Mouse (Mus musculus) neural tube, embryonic 11.5 days (tissue): ENCODE results near the gene Eif4a2. TPM values are rescaled to one million over a fixed set of nuclear protein-coding genes. Genes with fewer than 3 reads are reported as not detected.

ENCODE experiments used
- ATAC-seq: fragments of 200-750 bp; cut with Nextera tagmentation; 2 replicates; pipeline ENCODE4 v1.8.0; 2017; ENCODE audit warnings: moderate number of reproducible peaks, mild to moderate bottlenecking, moderate TSS enrichment, moderate library complexity; ENCODE audit not compliant: insufficient read depth, low FRiP score, low TSS enrichment
- DNase-seq: peaks from one replicate; pipeline ENCODE4 v3.0.0-alpha.2; 2015; ENCODE audit warnings: low spot score
- H3K27ac ChIP-seq: fragments of 300-500 bp; sonication (generic); 2 replicates; pipeline ENCODE4 v1.5.1; 2014; ENCODE audit warnings: low read depth, mild to moderate bottlenecking, low read length
- H3K27me3 ChIP-seq: fragments of 300-500 bp; sonication (generic); 2 replicates; pipeline ENCODE4 v1.6.1; 2014; ENCODE audit warnings: mild to moderate bottlenecking, low read length, mixed read lengths; ENCODE audit not compliant: control insufficient read depth, insufficient read depth
- H3K36me3 ChIP-seq: fragments of 300-500 bp; sonication (generic); 2 replicates; pipeline ENCODE4 v1.6.1; 2014; ENCODE audit warnings: mild to moderate bottlenecking, low read length, moderate library complexity, mixed read lengths; ENCODE audit not compliant: control insufficient read depth, insufficient read depth
- H3K4me1 ChIP-seq: fragments of 300-500 bp; sonication (generic); 2 replicates; pipeline ENCODE4 v1.6.1; 2014; ENCODE audit warnings: low read length, mixed read lengths; ENCODE audit not compliant: control insufficient read depth, insufficient read depth
- H3K4me2 ChIP-seq: fragments of 300-500 bp; sonication (generic); 2 replicates; pipeline ENCODE4 v1.6.1; 2014; ENCODE audit warnings: low read depth, mild to moderate bottlenecking, moderate library complexity
- H3K4me3 ChIP-seq: fragments of 300-500 bp; sonication (generic); 2 replicates; pipeline ENCODE4 v1.5.1; 2014; ENCODE audit warnings: low read depth, low read length
- H3K9ac ChIP-seq: fragments of 300-500 bp; sonication (generic); 2 replicates; pipeline ENCODE4 v1.6.1; 2014; ENCODE audit warnings: mild to moderate bottlenecking, low read length
- H3K9me3 ChIP-seq: fragments of 300-500 bp; sonication (generic); 2 replicates; pipeline ENCODE4 v1.6.1; 2016; ENCODE audit warnings: low read length; ENCODE audit not compliant: control insufficient read depth
- WGBS: fragments of 180-500 bp; shearing (Covaris S2); extraction: QIAGEN DNeasy Blood & Tissue Kit; methylation state at CpG from one replicate; pipeline ENCODE4 v1.1.7; 2014; 5-methylcytosine and 5-hydroxymethylcytosine counted together
- microRNA-seq: library from miRNA; unstranded; fragments of <30 nt; microRNA quantifications from one replicate; pipeline ENCODE4, GENCODE M21; 2016
- polyA plus RNA-seq: library from polyadenylated mRNA; unstranded; fragments of >200 nt; fragmentation: Nextera tagmentation; extraction: Ambion mirVana; gene quantifications from 2 replicates; pipeline ENCODE4 v1.2.1, GENCODE M21; 2014

Eif4a2 gene
- polyA plus RNA-seq, 1 experiment from 2014 or later, result 217 TPM

DNA sequence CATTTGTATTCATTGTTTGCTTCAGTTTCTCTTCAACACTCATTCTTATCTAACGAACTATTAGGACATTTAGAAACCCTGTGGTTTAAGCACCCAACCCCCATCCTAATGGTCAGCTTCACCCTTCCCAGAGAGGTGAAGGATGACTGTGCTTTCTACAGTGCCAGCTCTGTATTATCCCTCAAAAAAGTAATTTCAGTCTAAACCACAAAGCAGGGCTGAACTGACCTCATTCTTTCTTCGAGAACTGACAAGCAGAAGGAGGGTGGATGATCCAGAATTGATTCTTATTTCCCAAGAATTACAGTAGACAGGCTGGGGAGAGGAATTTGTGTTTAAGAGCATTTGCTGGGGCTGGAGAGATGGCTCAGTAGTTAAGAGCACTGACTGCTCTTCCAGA, 52.5 kb downstream of the Eif4a2 start:
- H3K4me3 ChIP-seq, result no peak overlapping the region
- H3K9me3 ChIP-seq, result no peaks in the 10 kb centered on the region
- no peaks in the 10 kb centered on the region for H3K36me3 ChIP-seq
- no peak overlapping the region for H3K9ac ChIP-seq
- 72% methylated on average over 2 of the region's 2 CpGs for WGBS
- no peak for ATAC-seq
- no peak overlapping the region for H3K4me2 ChIP-seq
- no peaks in the 10 kb centered on the region for H3K27me3 ChIP-seq
- no peak overlapping the region for H3K27ac ChIP-seq
- H3K4me1 ChIP-seq, result no peaks in the 10 kb centered on the region
- DNase-seq, result no peak

GRCm38 (mm10) chr16:23162116-23162515, 54.9 kb downstream of the Eif4a2 start:
- 78% methylated on average over 3 of the region's 3 CpGs for WGBS
- Histone ChIP-seq H3K9ac (no peak overlapping the region), H3K9me3 (no peaks in the 10 kb centered on the region), H3K27ac (no peak overlapping the region), H3K27me3 (no peaks in the 10 kb centered on the region), H3K4me1 (no peaks in the 10 kb centered on the region), H3K4me3 (no peak overlapping the region), H3K4me2 (no peak overlapping the region), H3K36me3 (no peaks in the 10 kb centered on the region)
- ATAC-seq (no peak), DNase-seq (no peak)

Small RNA genes lying within 50 kb of the gene (microRNA-seq; reads per million reads assigned to microRNA genes)
- gene Gm49346, result not detected

Other genes with a start within 250 kb of the Eif4a2 start
- 32.7 and 35.2 TPM in 2 replicates for gene Tbccd1, start 249.8 kb upstream of the Eif4a2 start, polyA plus RNA-seq
- gene Dnajb11, start 249.6 kb upstream of the Eif4a2 start, polyA plus RNA-seq, result 117 TPM in 2 replicates
- not detected in 2 replicates for gene Ahsg, start 216.2 kb upstream of the Eif4a2 start, polyA plus RNA-seq
- not detected in 2 replicates for gene Fetub, start 189.1 kb upstream of the Eif4a2 start, polyA plus RNA-seq
- gene Hrg, start 156.4 kb upstream of the Eif4a2 start, polyA plus RNA-seq, result 0.19 TPM in 1 of 2 replicates, not detected in the other
- 0.36 TPM in 1 of 2 replicates, not detected in the other for gene Kng2, start 78.0 kb upstream of the Eif4a2 start, polyA plus RNA-seq
- gene Kng1, start 49.6 kb upstream of the Eif4a2 start, polyA plus RNA-seq, result not detected in 2 replicates
- gene Rfc4, start 20.3 kb downstream of the Eif4a2 start, polyA plus RNA-seq, result 150 and 184 TPM in 2 replicates
- gene Adipoq, start 39.1 kb downstream of the Eif4a2 start, polyA plus RNA-seq, result not detected in 2 replicates
- 36.3 and 39.7 TPM in 2 replicates for gene St6gal1, start 117.3 kb downstream of the Eif4a2 start, polyA plus RNA-seq